Mouse (Mus musculus) cerebellum, adult 2 months (tissue): Measurements from ENCODE around the gene Ccdc27.

Experiments
- CTCF ChIP-seq: fragments of 200-500 bp; IDR thresholded peaks from 2 replicates; pipeline ENCODE4 v1.5.1; 2011; ENCODE audit warnings: low read depth, mild to moderate bottlenecking, control low read depth, low read length, moderate library complexity, borderline replicate concordance; ENCODE audit not compliant: insufficient read depth
- POLR2A ChIP-seq: fragments of 200-500 bp; IDR thresholded peaks from 2 replicates; pipeline ENCODE4 v1.6.1; 2011; ENCODE audit warnings: low read length, control low read depth, borderline replicate concordance; ENCODE audit not compliant: insufficient read depth

- TF ChIP-seq CTCF: no peak
- TF ChIP-seq POLR2A: no peak
These were observed 29.0 kb upstream of the Ccdc27 start for GRCm38 (mm10) chr4:154071521-154071920.
